ENCODE assay signal across 24 mouse cellular contexts in genomic region chr3:53532091-53532490, GRCm38 (mm10). TPM values are rescaled to one million over a fixed set of nuclear protein-coding genes. Genes with fewer than 3 reads are reported as not detected.
A peak's percentile ranks its signal among the peaks of the same experiment; 100 is the strongest.
DNase-seq lines count a peak whose midpoint lies in the region; ATAC-seq lines count a peak whose summit lies in the region.
"Had no signal": no experiment of that assay in that cellular context is flagged by ENCODE, and none has a peak within 500 bp of the region (broad histone marks: within the 10 kb centered on the region; RNA-seq: fewer than 3 reads in every experiment).

No protein-coding gene starts in this region.

- H3K4me2 ChIP-seq in liver, embryonic 11.5 days = no peak overlapping the region

- no peaks in the 10 kb centered on the region for H3K4me1 ChIP-seq in liver, embryonic 11.5 days (replicated peaks; ENCODE audit: control insufficient read depth, insufficient read depth, low read length)

- no peaks in the 10 kb centered on the region for H3K9me3 ChIP-seq in liver, embryonic 11.5 days (ENCODE audit: control insufficient read depth, low read length)

- no peak overlapping the region for H3K27ac ChIP-seq in liver, embryonic 11.5 days (ENCODE audit: low read depth, low read length)

- 75% methylated on average over 6 of the region's 6 CpGs for WGBS in liver, embryonic 11.5 days

- DNase-seq in adrenal gland, adult 8-10 months = no peak
- DNase-seq in liver, embryonic 11.5 days (ENCODE audit: low spot score) = no peak
- DNase-seq: adrenal gland, adult 2 months; adrenal gland, postnatal 10 days; adrenal gland, postnatal 14 days; adrenal gland, postnatal 25 days; adrenal gland, postnatal 36 days; B cell, adult 2 months; cerebellum, adult 11 months; cerebellum, adult 11-12 months; cerebellum, adult 18-20 months; cerebellum, adult 2 months had no signal

- no peaks in the 10 kb centered on the region; the same call in 1 of the 2 replicates for H3K36me3 ChIP-seq in liver, embryonic 11.5 days (ENCODE audit: control insufficient read depth, insufficient read depth, low read length)
- H3K36me3 ChIP-seq: G1E had no signal

- no peak overlapping the region for H3K9ac ChIP-seq in liver, embryonic 11.5 days (ENCODE audit: low read depth, low read length)

- ATAC-seq in megakaryocyte progenitor cell, adult 5-6 weeks (replicated peaks; ENCODE audit: poor library complexity) = peak; percentile 61
- peak; percentile 80 for ATAC-seq in megakaryocyte-erythroid progenitor cell, adult 5-6 weeks (replicated peaks; ENCODE audit: low FRiP score, low TSS enrichment, poor library complexity, severe bottlenecking)
- no peak for ATAC-seq in liver, embryonic 11.5 days (replicated peaks; ENCODE audit: low FRiP score)
- ATAC-seq: activated CD4-positive, CD25-positive, alpha-beta regulatory T cell, adult 4 months; CD4-positive, CD25-positive, alpha-beta regulatory T cell, adult 4 months; Patski had no signal

- no peaks in the 10 kb centered on the region for H3K27me3 ChIP-seq in liver, embryonic 11.5 days (replicated peaks; ENCODE audit: control insufficient read depth, insufficient read depth, low read length)
- H3K27me3 ChIP-seq: CH12.LX had no signal

- H3K4me3 ChIP-seq in liver, embryonic 11.5 days (ENCODE audit: low read depth, low read length) = no peak overlapping the region

RNA-seq across cellular contexts. Expression of gene Stoml3, which starts 43.6 kb away (rescaled TPM):
- not detected in 2 replicates for total RNA-seq in megakaryocyte progenitor cell, adult 5-6 weeks (2015)
- total RNA-seq in megakaryocyte progenitor cell, adult 5-6 weeks (2017) = not detected in 2 replicates
- total RNA-seq in megakaryocyte-erythroid progenitor cell, adult 5-6 weeks (2014; fragmentation: Nextera tagmentation) = not detected in 2 replicates
- not detected in 2 replicates for total RNA-seq in megakaryocyte-erythroid progenitor cell, adult 5-6 weeks (2017)
- total RNA-seq in adrenal gland, adult 8-10 months (2022) = not detected
- polyA plus RNA-seq in liver, embryonic 11.5 days (2014; fragmentation: Nextera tagmentation; extraction: Ambion mirVana) = not detected in 2 replicates
- total RNA-seq: adrenal gland, adult 18-20 months; adrenal gland, adult 2 months; adrenal gland, postnatal 10 days; adrenal gland, postnatal 14 days; adrenal gland, postnatal 25 days; adrenal gland, postnatal 36 days; adrenal gland, postnatal 4 days; CH12.LX; ES-E14; MEL had no signal
- polyA plus RNA-seq: activated CD4-positive, CD25-positive, alpha-beta regulatory T cell, adult 4 months; adrenal gland, adult 2 months; brain, embryonic 14.5 days; CD4-positive, CD25-positive, alpha-beta regulatory T cell, adult 4 months; G1E had no signal
